Mouse (Mus musculus): ENCODE results near the gene Dhx8.

DNA sequence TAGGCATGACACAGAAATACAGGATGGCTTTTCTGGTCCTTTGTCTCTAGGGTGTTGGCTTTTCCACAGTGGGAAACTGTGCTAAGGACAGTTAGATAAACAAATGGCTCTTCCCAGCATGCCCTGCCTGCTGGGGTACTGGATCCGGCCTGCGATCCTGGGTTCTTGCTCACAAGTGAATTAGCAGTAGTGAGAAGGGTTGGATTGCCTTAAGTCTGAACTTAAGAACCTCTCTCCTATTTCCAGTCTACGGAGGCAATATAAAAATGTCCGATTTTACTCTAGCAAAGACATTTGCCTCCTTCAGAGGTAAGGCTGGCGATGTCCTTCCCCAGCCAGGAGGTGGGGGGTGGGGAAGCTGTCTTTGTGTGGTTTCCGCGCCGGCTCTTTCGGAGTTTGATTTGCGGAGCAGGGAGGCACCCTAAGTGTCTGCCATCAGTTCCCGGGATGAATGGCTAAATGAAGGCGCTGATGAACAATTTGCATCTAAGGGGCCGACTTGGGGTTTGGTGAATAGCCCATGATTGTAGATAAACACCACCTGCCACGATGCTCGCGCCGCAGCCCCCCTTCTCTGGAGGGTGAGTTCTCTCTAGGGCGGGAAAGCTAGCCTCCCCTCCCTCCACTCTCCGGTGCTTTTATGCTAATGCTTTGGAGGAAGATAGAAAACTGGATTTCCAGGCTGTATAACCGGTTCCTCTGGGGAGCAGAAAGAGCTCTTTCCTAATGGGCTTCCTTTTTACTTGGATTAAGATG lies 36.6 kb upstream of the Dhx8 start:
- TF ChIP-seq EP300 (IDR thresholded peaks at IDR 0.05; ENCODE audit: insufficient read depth, low read depth, low read length) = no peak
- TF ChIP-seq CTCF (IDR thresholded peaks at IDR 0.05) = no peak
- no peak for TF ChIP-seq POLR2A (IDR thresholded peaks at IDR 0.05; ENCODE audit: insufficient read depth, low read depth, low read length)
